Comparison of ENCODE assay signal across 26 mouse cellular contexts in the genomic region with DNA sequence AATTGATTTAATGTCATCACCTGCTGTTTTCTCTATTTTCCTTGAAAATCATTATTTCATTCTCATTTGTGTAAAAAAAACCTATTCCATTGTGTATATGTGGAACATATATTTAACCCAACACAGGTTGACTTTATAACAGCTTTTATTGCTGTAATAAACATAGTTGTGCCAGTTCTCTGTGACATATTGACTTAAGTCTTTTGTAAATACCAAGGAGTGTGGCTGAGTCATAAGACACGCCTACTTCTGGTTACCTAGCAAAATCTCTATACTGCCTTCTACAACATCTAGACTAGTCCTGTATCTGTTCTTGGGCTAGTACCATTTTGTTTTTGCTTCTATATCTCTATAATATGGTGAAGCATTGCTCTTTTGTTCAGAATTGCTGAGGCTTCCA.
A peak's percentile ranks its signal among the peaks of the same experiment; 100 is the strongest.
DNase-seq lines count a peak whose midpoint lies in the region; ATAC-seq and TF ChIP-seq lines count a peak whose summit lies in the region.
"Had no signal": no experiment of that assay in that cellular context is flagged by ENCODE, and none has a peak within 500 bp of the region (broad histone marks: within the 10 kb centered on the region; RNA-seq: fewer than 3 reads in every experiment).

No protein-coding gene starts in this region.

- WGBS in intestine, embryonic 14.5 days: 73% methylated on average over 1 of the region's 1 CpGs
- WGBS in intestine, postnatal 0 days: 46% methylated on average over 1 of the region's 1 CpGs
- WGBS in intestine, embryonic 15.5 days: 62% methylated on average over 1 of the region's 1 CpGs
- WGBS in large intestine, adult 2 months: 49% methylated on average over 1 of the region's 1 CpGs
- 88% methylated on average over 1 of the region's 1 CpGs for WGBS in embryonic facial prominence, embryonic 10.5 days

- no peak overlapping the region for H3K4me2 ChIP-seq in intestine, embryonic 14.5 days (ENCODE audit: low read length)
- no peak overlapping the region for H3K4me2 ChIP-seq in intestine, postnatal 0 days (replicated peaks; ENCODE audit: low read depth)
- H3K4me2 ChIP-seq in intestine, embryonic 15.5 days (replicated peaks): no peak overlapping the region
- H3K4me2 ChIP-seq: embryonic facial prominence, embryonic 13.5 days; embryonic facial prominence, embryonic 15.5 days; forebrain, embryonic 12.5 days had no signal

- no peak for TF ChIP-seq CTCF in intestine, postnatal 0 days (IDR thresholded peaks at IDR 0.05; ENCODE audit: low read depth)

- H3K9ac ChIP-seq in intestine, embryonic 14.5 days (ENCODE audit: low read length): no peak overlapping the region
- H3K9ac ChIP-seq in intestine, postnatal 0 days (ENCODE audit: low read depth, low read length): no peak overlapping the region
- H3K9ac ChIP-seq in intestine, embryonic 15.5 days: no peak overlapping the region
- H3K9ac ChIP-seq: embryonic facial prominence, embryonic 13.5 days; embryonic facial prominence, embryonic 15.5 days; forebrain, embryonic 12.5 days had no signal

- no peaks in the 10 kb centered on the region for H3K4me1 ChIP-seq in intestine, embryonic 14.5 days (replicated peaks; ENCODE audit: control insufficient read depth, insufficient read depth, low read length)
- H3K4me1 ChIP-seq in intestine, postnatal 0 days (replicated peaks; ENCODE audit: control insufficient read depth, insufficient read depth, low read length): no peaks in the 10 kb centered on the region
- no peaks in the 10 kb centered on the region for H3K4me1 ChIP-seq in intestine, embryonic 15.5 days (replicated peaks)
- no peaks in the 10 kb centered on the region for H3K4me1 ChIP-seq in embryonic facial prominence, embryonic 10.5 days
- H3K4me1 ChIP-seq: embryonic facial prominence, embryonic 13.5 days; embryonic facial prominence, embryonic 15.5 days; forebrain, embryonic 10.5 days; forebrain, embryonic 12.5 days had no signal

- DNase-seq in intestine, embryonic 14.5 days (ENCODE audit: low spot score): no peak
- peak; percentile 25 for DNase-seq in large intestine, adult 2 months (ENCODE audit: low read depth, low spot score)
- DNase-seq in embryonic facial prominence, embryonic 10.5 days (ENCODE audit: low spot score): no peak
- DNase-seq: adrenal gland, adult 8-10 months; adrenal gland, postnatal 14 days; adrenal gland, postnatal 36 days; B cell, adult 2 months; cerebellum, adult 11-12 months; cerebellum, adult 2 months; cerebellum, adult 9-10 months; cerebellum, postnatal 10 days; cerebellum, postnatal 25 days had no signal

- ATAC-seq in intestine, embryonic 14.5 days (replicated peaks; ENCODE audit: low FRiP score, low TSS enrichment, low read depth): peak; percentile 77
- no peak; the same call in 1 of the 2 replicates for ATAC-seq in intestine, postnatal 0 days
- peak; percentile 81 for ATAC-seq in intestine, embryonic 15.5 days
- ATAC-seq: activated CD4-positive, CD25-positive, alpha-beta regulatory T cell, adult 4 months; CD4-positive, CD25-positive, alpha-beta regulatory T cell, adult 4 months; forebrain, embryonic 14.5 days; forebrain, embryonic 16.5 days; Patski had no signal

- no peaks in the 10 kb centered on the region for H3K9me3 ChIP-seq in intestine, embryonic 14.5 days (ENCODE audit: control insufficient read depth, low read length)
- H3K9me3 ChIP-seq in intestine, postnatal 0 days (ENCODE audit: control insufficient read depth): no peaks in the 10 kb centered on the region
- H3K9me3 ChIP-seq in intestine, embryonic 15.5 days: no peaks in the 10 kb centered on the region
- no peaks in the 10 kb centered on the region for H3K9me3 ChIP-seq in embryonic facial prominence, embryonic 10.5 days
- H3K9me3 ChIP-seq: embryonic facial prominence, embryonic 13.5 days; embryonic facial prominence, embryonic 15.5 days; forebrain, embryonic 10.5 days; forebrain, embryonic 12.5 days; G1E had no signal

- H3K4me3 ChIP-seq in intestine, embryonic 14.5 days (ENCODE audit: low read depth, low read length): no peak overlapping the region
- no peak overlapping the region for H3K4me3 ChIP-seq in intestine, postnatal 0 days (ENCODE audit: low read depth, low read length)
- H3K4me3 ChIP-seq in intestine, embryonic 15.5 days (replicated peaks): no peak overlapping the region
- H3K4me3 ChIP-seq in embryonic facial prominence, embryonic 10.5 days: no peak overlapping the region
- H3K4me3 ChIP-seq: embryonic facial prominence, embryonic 13.5 days; embryonic facial prominence, embryonic 15.5 days; erythroblast, embryonic 14.5 days; forebrain, embryonic 10.5 days; forebrain, embryonic 12.5 days had no signal

- H3K36me3 ChIP-seq in intestine, embryonic 14.5 days (ENCODE audit: control insufficient read depth, insufficient read depth, low read length): no peaks in the 10 kb centered on the region
- no peaks in the 10 kb centered on the region for H3K36me3 ChIP-seq in intestine, postnatal 0 days (ENCODE audit: control insufficient read depth, insufficient read depth)
- no peaks in the 10 kb centered on the region for H3K36me3 ChIP-seq in intestine, embryonic 15.5 days
- H3K36me3 ChIP-seq in embryonic facial prominence, embryonic 10.5 days (replicated peaks): no peaks in the 10 kb centered on the region
- H3K36me3 ChIP-seq: embryonic facial prominence, embryonic 13.5 days; embryonic facial prominence, embryonic 15.5 days; forebrain, embryonic 10.5 days; forebrain, embryonic 12.5 days; G1E had no signal

- H3K27me3 ChIP-seq in intestine, embryonic 14.5 days (replicated peaks; ENCODE audit: control insufficient read depth, insufficient read depth, low read length): no peaks in the 10 kb centered on the region
- H3K27me3 ChIP-seq in intestine, postnatal 0 days (replicated peaks; ENCODE audit: control insufficient read depth, insufficient read depth, low read length): no peaks in the 10 kb centered on the region
- H3K27me3 ChIP-seq in intestine, embryonic 15.5 days (replicated peaks): no peaks in the 10 kb centered on the region
- no peaks in the 10 kb centered on the region for H3K27me3 ChIP-seq in embryonic facial prominence, embryonic 10.5 days (replicated peaks; ENCODE audit: low read depth, poor library complexity, severe bottlenecking)
- H3K27me3 ChIP-seq: CH12.LX; embryonic facial prominence, embryonic 13.5 days; embryonic facial prominence, embryonic 15.5 days; forebrain, embryonic 12.5 days had no signal

- no peak overlapping the region for H3K27ac ChIP-seq in intestine, embryonic 14.5 days (ENCODE audit: low read depth)
- no peak overlapping the region for H3K27ac ChIP-seq in intestine, postnatal 0 days (ENCODE audit: low read depth, low read length)
- H3K27ac ChIP-seq in intestine, embryonic 15.5 days: no peak overlapping the region
- H3K27ac ChIP-seq in embryonic facial prominence, embryonic 10.5 days (replicated peaks): no peak overlapping the region
- H3K27ac ChIP-seq: embryonic facial prominence, embryonic 13.5 days; embryonic facial prominence, embryonic 15.5 days; forebrain, embryonic 10.5 days; forebrain, embryonic 12.5 days had no signal
